Mouse (Mus musculus) midbrain, embryonic 14.5 days (tissue): ENCODE measurements around the gene Stk32c. TPM values are rescaled to one million over a fixed set of nuclear protein-coding genes. Genes with fewer than 3 reads are reported as not detected.

Source experiments
- ATAC-seq: fragments of 200-750 bp; cut with Nextera tagmentation; 2 replicates; pipeline ENCODE4 v1.8.0; 2017; ENCODE audit warnings: moderate number of reproducible peaks, moderate library complexity; ENCODE audit not compliant: low FRiP score, low TSS enrichment
- DNase-seq: peaks from one replicate; pipeline ENCODE4 v3.0.0-alpha.2; 2015
- H3K27ac ChIP-seq: fragments of 300-500 bp; sonication (generic); replicated peaks from 2 replicates; pipeline ENCODE4 v1.5.1; 2014; ENCODE audit warnings: mild to moderate bottlenecking, low read depth, low read length, moderate library complexity
- H3K27me3 ChIP-seq: fragments of 300-500 bp; sonication (generic); 2 replicates; pipeline ENCODE4 v1.6.1; 2014; ENCODE audit warnings: low read length, control low read depth, mixed read lengths; ENCODE audit not compliant: control insufficient read depth, insufficient read depth
- H3K36me3 ChIP-seq: fragments of 300-500 bp; sonication (generic); 2 replicates; pipeline ENCODE4 v1.6.1; 2014; ENCODE audit warnings: low read length, control low read depth; ENCODE audit not compliant: control insufficient read depth, insufficient read depth
- H3K4me1 ChIP-seq: fragments of 300-500 bp; sonication (generic); 2 replicates; pipeline ENCODE4 v1.6.1; 2014; ENCODE audit warnings: mild to moderate bottlenecking, antibody characterized with exemption, low read length, control low read depth; ENCODE audit not compliant: control insufficient read depth, insufficient read depth
- H3K4me2 ChIP-seq: fragments of 300-500 bp; sonication (generic); 2 replicates; pipeline ENCODE4 v1.6.1; 2014; ENCODE audit warnings: mild to moderate bottlenecking, low read length, moderate library complexity
- H3K4me3 ChIP-seq: fragments of 300-500 bp; sonication (generic); replicated peaks from 2 replicates; pipeline ENCODE4 v1.5.1; 2014; ENCODE audit warnings: low read depth, low read length
- H3K9ac ChIP-seq: fragments of 300-500 bp; sonication (generic); replicated peaks from 2 replicates; pipeline ENCODE4 v1.6.1; 2014; ENCODE audit warnings: mild to moderate bottlenecking, low read length, moderate library complexity
- H3K9me3 ChIP-seq: fragments of 300-500 bp; sonication (generic); 2 replicates; pipeline ENCODE4 v1.6.1; 2016; ENCODE audit warnings: low read length, control low read depth, mixed read lengths; ENCODE audit not compliant: control insufficient read depth
- WGBS: fragments of 180-500 bp; shearing (Covaris S2); extraction: QIAGEN DNeasy Blood & Tissue Kit; methylation state at CpG from one replicate; pipeline ENCODE4 v1.1.7; 2014; 5-methylcytosine and 5-hydroxymethylcytosine counted together
- polyA plus RNA-seq: library from polyadenylated mRNA; unstranded; fragments of >200 nt; fragmentation: Nextera tagmentation; extraction: Ambion mirVana; gene quantifications from 2 replicates; pipeline ENCODE4 v1.2.1, GENCODE M21; 2014

Gene Stk32c
- polyA plus RNA-seq, 1 experiment from 2014 or later, result 0.99 TPM

DNA sequence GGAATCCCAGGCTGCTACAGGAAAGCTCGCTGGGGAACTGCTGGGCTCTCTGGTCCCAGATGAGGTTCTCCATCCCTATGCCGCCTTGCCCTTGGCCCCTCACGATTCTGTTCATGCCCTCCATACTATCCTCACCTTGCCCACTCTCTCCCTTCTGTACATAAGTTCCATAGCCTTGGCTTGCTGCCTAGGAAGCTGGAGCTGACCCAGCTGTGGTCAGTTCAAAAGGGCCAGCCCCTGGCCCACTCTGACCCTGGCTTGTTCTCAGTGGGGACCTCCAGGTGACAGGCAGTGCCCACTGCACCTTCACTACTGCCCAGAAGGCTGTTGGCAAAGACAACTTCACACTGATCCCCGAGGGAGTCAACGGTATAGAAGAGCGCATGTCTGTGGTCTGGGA lies 116.7 kb downstream of the Stk32c start:
- H3K36me3 ChIP-seq, result peaks cover 90% of the 10 kb centered on the region
- ATAC-seq (no peak), DNase-seq (no peak)
- H3K4me1 ChIP-seq, result no peaks in the 10 kb centered on the region
- no peak overlapping the region for H3K9ac ChIP-seq
- no peak overlapping the region for H3K4me3 ChIP-seq
- no peaks in the 10 kb centered on the region for H3K9me3 ChIP-seq
- no peak overlapping the region for H3K4me2 ChIP-seq
- WGBS, result 92% methylated on average over 6 of the region's 6 CpGs
- H3K27me3 ChIP-seq, result no peaks in the 10 kb centered on the region
- no peak overlapping the region for H3K27ac ChIP-seq

DNA sequence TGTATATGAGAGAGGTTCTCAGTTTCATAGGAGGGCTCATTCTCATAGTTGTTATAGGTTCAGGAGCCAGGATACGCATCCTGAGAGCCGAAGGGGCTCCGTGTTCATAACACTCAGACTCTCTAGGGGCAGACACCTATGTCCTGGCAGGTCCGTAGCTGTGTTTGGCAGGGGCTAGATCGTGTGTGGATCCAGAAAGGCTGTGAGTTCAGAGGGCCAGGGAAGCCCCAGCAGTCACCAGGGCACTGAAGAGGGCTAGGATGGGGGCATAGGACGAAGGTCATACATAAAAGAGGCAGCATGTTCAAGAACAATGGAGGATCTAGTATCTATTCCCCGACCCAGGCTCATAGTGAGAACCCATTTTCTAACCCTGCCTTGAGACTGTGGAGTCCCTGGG lies 117.8 kb downstream of the Stk32c start:
- Histone ChIP-seq H3K36me3 (peaks cover 90% of the 10 kb centered on the region), H3K4me2 (no peak overlapping the region), H3K27me3 (no peaks in the 10 kb centered on the region), H3K4me1 (no peaks in the 10 kb centered on the region), H3K27ac (no peak overlapping the region), H3K9me3 (no peaks in the 10 kb centered on the region), H3K4me3 (no peak overlapping the region), H3K9ac (no peak overlapping the region)
- DNase-seq, result no peak
- ATAC-seq, result no peak
- 82% methylated on average over 7 of the region's 7 CpGs for WGBS

DNA sequence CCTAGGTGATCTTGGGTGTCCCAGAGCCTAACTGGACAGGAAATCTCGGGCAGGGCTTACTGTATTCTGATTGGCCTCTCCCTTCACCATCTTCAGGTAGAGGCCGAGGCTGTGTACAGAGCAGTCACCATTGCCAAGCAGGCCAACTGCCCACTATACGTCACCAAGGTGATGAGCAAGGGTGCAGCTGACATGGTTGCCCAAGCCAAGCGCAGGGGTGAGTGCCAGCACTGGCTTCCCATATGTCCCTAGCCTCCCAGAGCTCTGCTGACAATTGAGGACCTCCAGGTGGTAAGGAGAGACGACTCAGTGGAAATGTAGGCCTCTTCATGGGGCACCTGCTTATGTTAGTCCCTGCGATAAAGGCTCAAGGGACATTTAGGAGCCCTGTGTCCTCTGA lies 118.3 kb downstream of the Stk32c start:
- Histone ChIP-seq H3K36me3 (peaks cover 90% of the 10 kb centered on the region), H3K4me3 (no peak overlapping the region), H3K4me1 (no peaks in the 10 kb centered on the region), H3K27ac (no peak overlapping the region), H3K4me2 (no peak overlapping the region), H3K9me3 (no peaks in the 10 kb centered on the region), H3K27me3 (no peaks in the 10 kb centered on the region), H3K9ac (no peak overlapping the region)
- 85% methylated on average over 6 of the region's 6 CpGs for WGBS
- DNase-seq (no peak), ATAC-seq (no peak)

- no peak for ATAC-seq
- peaks cover 4% of the 10 kb centered on the region; the same call in 1 of the 2 replicates for H3K4me1 ChIP-seq
- H3K9ac ChIP-seq, result no peak overlapping the region
- no peak overlapping the region for H3K4me2 ChIP-seq
- no peak overlapping the region for H3K27ac ChIP-seq
- H3K4me3 ChIP-seq, result no peak overlapping the region
- WGBS, result 91% methylated on average over 7 of the region's 7 CpGs
- H3K36me3 ChIP-seq, result peaks cover 89% of the 10 kb centered on the region
- H3K9me3 ChIP-seq, result no peaks in the 10 kb centered on the region
- no peak for DNase-seq
- H3K27me3 ChIP-seq, result no peaks in the 10 kb centered on the region
Observed at GRCm38 (mm10) chr7:139093781-139094180, 119.3 kb downstream of the Stk32c start.

GRCm38 (mm10) chr7:139093124-139093523 lies 120.0 kb downstream of the Stk32c start:
- DNase-seq (no peak), ATAC-seq (no peak)
- 93% methylated on average over 5 of the region's 5 CpGs for WGBS
- no peak overlapping the region for H3K4me3 ChIP-seq
- H3K9ac ChIP-seq, result no peak overlapping the region
- H3K4me1 ChIP-seq, result peaks cover 11% of the 10 kb centered on the region
- H3K9me3 ChIP-seq, result no peaks in the 10 kb centered on the region
- H3K27ac ChIP-seq, result no peak overlapping the region
- H3K36me3 ChIP-seq, result peaks cover 82% of the 10 kb centered on the region
- no peaks in the 10 kb centered on the region for H3K27me3 ChIP-seq
- no peak overlapping the region for H3K4me2 ChIP-seq

DNA sequence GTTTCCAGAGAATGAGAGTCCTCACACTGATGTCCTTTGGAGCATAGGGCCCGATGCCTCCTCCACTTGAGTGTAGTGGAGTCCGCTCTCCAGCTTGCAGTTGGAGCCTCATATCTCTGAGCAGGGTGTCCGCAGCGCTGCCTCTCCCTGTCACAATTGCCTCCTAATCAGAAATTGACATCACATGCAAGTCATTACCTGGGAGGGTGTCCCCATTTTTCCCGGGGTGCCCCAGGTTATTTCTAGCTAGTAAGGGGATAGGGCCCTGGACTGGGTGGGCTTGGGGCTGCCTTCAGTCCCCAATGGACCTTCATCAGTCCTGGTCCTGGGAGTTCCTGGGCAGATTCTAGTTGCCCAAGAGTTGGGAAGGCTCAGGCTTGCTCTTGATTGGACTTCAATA lies 120.4 kb downstream of the Stk32c start:
- H3K9me3 ChIP-seq, result no peaks in the 10 kb centered on the region
- ATAC-seq (no peak), DNase-seq (no peak)
- peaks cover 78% of the 10 kb centered on the region for H3K36me3 ChIP-seq
- no peak overlapping the region for H3K4me3 ChIP-seq
- no peak overlapping the region for H3K27ac ChIP-seq
- H3K9ac ChIP-seq, result no peak overlapping the region
- no peaks in the 10 kb centered on the region for H3K27me3 ChIP-seq
- WGBS, result over 99% methylated on average over 5 of the region's 5 CpGs
- H3K4me1 ChIP-seq, result peaks cover 15% of the 10 kb centered on the region
- no peak overlapping the region for H3K4me2 ChIP-seq

GRCm38 (mm10) chr7:139091681-139092080 lies 121.4 kb downstream of the Stk32c start:
- H3K36me3 ChIP-seq, result peaks cover 73% of the 10 kb centered on the region
- no peak overlapping the region for H3K4me3 ChIP-seq
- H3K4me2 ChIP-seq, result no peak overlapping the region
- no peak overlapping the region for H3K27ac ChIP-seq
- no peak overlapping the region for H3K9ac ChIP-seq
- WGBS, result 90% methylated on average over 9 of the region's 9 CpGs
- peaks cover 23% of the 10 kb centered on the region for H3K4me1 ChIP-seq
- no peak for ATAC-seq
- no peaks in the 10 kb centered on the region for H3K27me3 ChIP-seq
- DNase-seq, result no peak
- no peaks in the 10 kb centered on the region for H3K9me3 ChIP-seq

GRCm38 (mm10) chr7:139089892-139090874 lies 122.9 kb downstream of the Stk32c start:
- Histone ChIP-seq H3K27ac (no peak overlapping the region), H3K9ac (no peak overlapping the region), H3K4me2 (no peak overlapping the region), H3K9me3 (no peaks in the 10 kb centered on the region), H3K27me3 (no peaks in the 10 kb centered on the region), H3K4me3 (no peak overlapping the region), H3K4me1 (peaks cover 23% of the 10 kb centered on the region), H3K36me3 (peaks cover 58% of the 10 kb centered on the region)
- ATAC-seq, result no peak
- no peak for DNase-seq
- 84% methylated on average over 12 of the region's 12 CpGs for WGBS

DNA sequence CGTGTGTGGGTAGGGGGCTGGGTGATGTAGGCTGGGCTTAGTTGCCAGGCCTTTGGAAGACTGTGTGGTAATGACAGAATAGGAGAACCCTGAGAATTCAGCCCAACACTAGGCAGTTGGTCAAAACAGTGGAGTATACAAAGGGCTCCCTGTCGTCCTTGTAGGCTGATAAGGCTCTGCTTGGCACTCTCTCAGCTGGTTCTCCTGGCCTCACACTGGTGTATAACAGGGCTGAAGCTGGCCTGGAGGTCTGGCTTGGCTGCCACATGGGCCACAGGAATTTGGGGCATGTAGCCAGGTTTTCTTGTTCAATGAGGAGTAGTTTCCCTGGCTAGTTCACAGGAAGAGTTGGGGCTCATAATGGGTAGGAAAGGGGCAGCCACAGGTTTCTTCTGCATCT lies 125.3 kb downstream of the Stk32c start:
- Histone ChIP-seq H3K9ac (peak overlapping the region; percentile 98; the same call in 1 of the 2 replicates), H3K4me2 (peak overlapping the region; percentile 85), H3K27me3 (no peaks in the 10 kb centered on the region), H3K4me3 (peak overlapping the region; percentile 85), H3K36me3 (peaks cover 37% of the 10 kb centered on the region), H3K4me1 (peaks cover 23% of the 10 kb centered on the region), H3K9me3 (no peaks in the 10 kb centered on the region), H3K27ac (no peak overlapping the region)
- ATAC-seq, result no peak
- WGBS, result 69% methylated on average over 2 of the region's 2 CpGs
- no peak for DNase-seq
